ENCODE assay signal across 20 mouse cellular contexts in genomic region chr6:146572073-146572472, GRCm38 (mm10). TPM values are rescaled to one million over a fixed set of nuclear protein-coding genes. Genes with fewer than 3 reads are reported as not detected.
DNase-seq lines count a peak whose midpoint lies in the region; ATAC-seq and TF ChIP-seq lines count a peak whose summit lies in the region.
"Had no signal": no experiment of that assay in that cellular context is flagged by ENCODE, and none has a peak within 500 bp of the region (broad histone marks: within the 10 kb centered on the region; RNA-seq: fewer than 3 reads in every experiment).

No protein-coding gene starts in this region.

- DNase-seq in kidney, postnatal 0 days (ENCODE audit: low spot score), result peak; percentile 74
- DNase-seq in kidney, postnatal 25 days, result no peak
- peak; percentile 13 for DNase-seq in forelimb bud, embryonic 11.5 days (ENCODE audit: low read depth, low spot score)
- peak; percentile 11 for DNase-seq in mesoderm, embryonic 11.5 days (ENCODE audit: low read depth, low spot score)
- DNase-seq in adipocyte (ENCODE audit: low spot score), result no peak
- DNase-seq: adrenal gland, adult 8-10 months; adrenal gland, postnatal 14 days; adrenal gland, postnatal 36 days; cerebellum, adult 11-12 months; cerebellum, adult 2 months; cerebellum, adult 9-10 months; cerebellum, postnatal 10 days; cerebellum, postnatal 25 days; forebrain, postnatal 0 days had no signal

- peaks cover 24% of the 10 kb centered on the region for H3K4me1 ChIP-seq in kidney, embryonic 14.5 days (ENCODE audit: control insufficient read depth, insufficient read depth, low read length)
- peaks cover 28% of the 10 kb centered on the region for H3K4me1 ChIP-seq in kidney, embryonic 15.5 days
- 0 out of 2 replicates have a peak, but pooled peaks cover 6% of the 10 kb centered on the region for H3K4me1 ChIP-seq in kidney, postnatal 0 days (replicated peaks; ENCODE audit: insufficient read depth, low read length)

- no peaks in the 10 kb centered on the region for H3K9me3 ChIP-seq in kidney, embryonic 14.5 days (ENCODE audit: control insufficient read depth, low read length)
- H3K9me3 ChIP-seq in kidney, embryonic 15.5 days (replicated peaks), result no peaks in the 10 kb centered on the region
- H3K9me3 ChIP-seq in kidney, postnatal 0 days (replicated peaks; ENCODE audit: low read length), result no peaks in the 10 kb centered on the region
- H3K9me3 ChIP-seq: embryonic facial prominence, embryonic 10.5 days; embryonic facial prominence, embryonic 12.5 days; forebrain, embryonic 13.5 days; forebrain, embryonic 15.5 days had no signal

- no peak overlapping the region for H3K4me2 ChIP-seq in kidney, embryonic 14.5 days (replicated peaks; ENCODE audit: low read depth, low read length)
- H3K4me2 ChIP-seq in kidney, embryonic 15.5 days, result no peak overlapping the region
- H3K4me2 ChIP-seq in kidney, postnatal 0 days (ENCODE audit: low read length), result no peak overlapping the region
- H3K4me2 ChIP-seq: embryonic facial prominence, embryonic 12.5 days; forebrain, embryonic 13.5 days; forebrain, embryonic 15.5 days had no signal

- 0 out of 2 replicates have a peak, but pooled peaks have one; percentile 74 for ATAC-seq in kidney, embryonic 14.5 days (ENCODE audit: low FRiP score, low TSS enrichment)
- no peak; the same call in 1 of the 2 replicates for ATAC-seq in kidney, embryonic 15.5 days (replicated peaks; ENCODE audit: low FRiP score)
- no peak for ATAC-seq in kidney, postnatal 0 days (replicated peaks; ENCODE audit: low FRiP score, low read depth)
- ATAC-seq: forebrain, embryonic 13.5 days; forebrain, embryonic 15.5 days; forebrain, postnatal 0 days had no signal

- H3K27ac ChIP-seq in kidney, embryonic 14.5 days (ENCODE audit: low read depth, low read length), result no peak overlapping the region
- no peak overlapping the region for H3K27ac ChIP-seq in kidney, embryonic 15.5 days
- H3K27ac ChIP-seq in kidney, postnatal 0 days, result no peak overlapping the region
- H3K27ac ChIP-seq: embryonic facial prominence, embryonic 10.5 days; embryonic facial prominence, embryonic 12.5 days; forebrain, embryonic 13.5 days; forebrain, embryonic 15.5 days had no signal

- no peak overlapping the region for H3K9ac ChIP-seq in kidney, embryonic 14.5 days (ENCODE audit: low read depth, low read length)
- H3K9ac ChIP-seq in kidney, embryonic 15.5 days, result no peak overlapping the region
- H3K9ac ChIP-seq in kidney, postnatal 0 days (ENCODE audit: low read depth, low read length), result no peak overlapping the region
- H3K9ac ChIP-seq: embryonic facial prominence, embryonic 12.5 days; forebrain, embryonic 13.5 days; forebrain, embryonic 15.5 days; forebrain, postnatal 0 days had no signal

- no peaks in the 10 kb centered on the region for H3K27me3 ChIP-seq in kidney, embryonic 14.5 days (ENCODE audit: control insufficient read depth, insufficient read depth, low read length)
- H3K27me3 ChIP-seq in kidney, embryonic 15.5 days, result no peaks in the 10 kb centered on the region
- H3K27me3 ChIP-seq in kidney, postnatal 0 days (ENCODE audit: insufficient read depth, low read length), result no peaks in the 10 kb centered on the region
- H3K27me3 ChIP-seq: embryonic facial prominence, embryonic 12.5 days; forebrain, embryonic 13.5 days; forebrain, embryonic 15.5 days had no signal

- TF ChIP-seq CTCF in kidney, postnatal 0 days (IDR thresholded peaks at IDR 0.05; ENCODE audit: low read depth), result no peak

- no peak overlapping the region for H3K4me3 ChIP-seq in kidney, embryonic 14.5 days (ENCODE audit: low read length)
- H3K4me3 ChIP-seq in kidney, embryonic 15.5 days (replicated peaks), result no peak overlapping the region
- H3K4me3 ChIP-seq in kidney, postnatal 0 days (replicated peaks; ENCODE audit: low read depth, low read length), result no peak overlapping the region
- H3K4me3 ChIP-seq: embryonic facial prominence, embryonic 10.5 days; embryonic facial prominence, embryonic 12.5 days; forebrain, embryonic 13.5 days; forebrain, embryonic 15.5 days had no signal

- H3K36me3 ChIP-seq in kidney, embryonic 14.5 days (ENCODE audit: control insufficient read depth, insufficient read depth, low read length), result peaks cover 12% of the 10 kb centered on the region
- peaks cover 28% of the 10 kb centered on the region; the same call in 1 of the 2 replicates for H3K36me3 ChIP-seq in kidney, embryonic 15.5 days
- no peaks in the 10 kb centered on the region for H3K36me3 ChIP-seq in kidney, postnatal 0 days (ENCODE audit: insufficient read depth, low read length)

RNA-seq across cellular contexts. Expression of gene Fgfr1op2, which starts 4.9 kb away (rescaled TPM):
- 83.1 and 100 TPM in 2 replicates for polyA plus RNA-seq in kidney, embryonic 14.5 days (2014; fragmentation: Nextera tagmentation; extraction: Ambion mirVana)
- polyA plus RNA-seq in kidney, embryonic 15.5 days (2015; fragmentation: Nextera tagmentation; extraction: Ambion mirVana), result 85.5 and 87.8 TPM in 2 replicates
- 91.1 and 95.4 TPM in 2 replicates for polyA plus RNA-seq in kidney, postnatal 0 days (2015; fragmentation: Nextera tagmentation; extraction: Ambion mirVana)

RNA-seq across cellular contexts. Expression of gene Ints13, which starts 5.6 kb away (rescaled TPM):
- 58.3 and 73.9 TPM in 2 replicates for polyA plus RNA-seq in kidney, embryonic 14.5 days (2014; fragmentation: Nextera tagmentation; extraction: Ambion mirVana)
- 82.7 and 87.4 TPM in 2 replicates for polyA plus RNA-seq in kidney, embryonic 15.5 days (2015; fragmentation: Nextera tagmentation; extraction: Ambion mirVana)
- 49.4 and 53.7 TPM in 2 replicates for polyA plus RNA-seq in kidney, postnatal 0 days (2015; fragmentation: Nextera tagmentation; extraction: Ambion mirVana)

Comparison
In these comparisons a context has a peak if more than half of its experiments do, and no peak if none do; other contexts are left out.
1. DNase-seq: peak in kidney, postnatal 0 days (single experiment), forelimb bud, embryonic 11.5 days (single experiment) and mesoderm, embryonic 11.5 days (single experiment); none in kidney, postnatal 25 days (0 of 2) and adipocyte (single experiment).